Mouse (Mus musculus) CH12.LX (cell line): Measurements from ENCODE around the gene Whrn. TPM values are rescaled to one million over a fixed set of nuclear protein-coding genes. Genes with fewer than 3 reads are reported as not detected.
A peak's percentile ranks its signal among the peaks of the same experiment; 100 is the strongest.

Experiments used
- DNase-seq: peaks from one replicate; pipeline ENCODE4 v3.0.0-alpha.2; 2013; ENCODE audit errors: extremely low read depth
- H3K27ac ChIP-seq: 2 replicates; pipeline ENCODE4 v1.5.1; 2012; ENCODE audit warnings: low read depth, mild to moderate bottlenecking, control low read depth, moderate library complexity; ENCODE audit not compliant: insufficient read depth
- H3K27me3 ChIP-seq: replicated peaks from 2 replicates; pipeline ENCODE3; 2012; ENCODE audit warnings: inconsistent platforms
- H3K36me3 ChIP-seq, 2 experiments: replicated peaks in 1 of 2; 2 replicates each; pipeline versions ENCODE3 to v1.6.1; 2012; ENCODE audit warnings: inconsistent platforms in 1 of 2, low read length in 1 of 2, mild to moderate bottlenecking in 1 of 2, mixed read lengths in 1 of 2, moderate library complexity in 1 of 2; ENCODE audit not compliant: control insufficient read depth in 1 of 2, insufficient read depth in 1 of 2
- H3K4me1 ChIP-seq, 2 experiments: 2 replicates each; pipeline ENCODE4 v1.6.1; 2012; ENCODE audit warnings: inconsistent platforms in 1 of 2, moderate library complexity in 1 of 2; ENCODE audit not compliant: insufficient read depth in 2 of 2, control insufficient read depth in 1 of 2
- H3K4me2 ChIP-seq: 2 replicates; pipeline ENCODE4 v1.6.1; 2012; ENCODE audit warnings: low read depth, mild to moderate bottlenecking, control low read depth; ENCODE audit not compliant: poor library complexity, insufficient read depth, severe bottlenecking
- H3K4me3 ChIP-seq, 3 experiments: fragments of 150-350 bp in 1 of 3; sonication (generic) in 1 of 3; replicated peaks in 1 of 3; 2 replicates each; pipeline versions ENCODE3 to v1.5.1; 2011 to 2012; ENCODE audit warnings: low read depth in 2 of 3, low read length in 2 of 3, mild to moderate bottlenecking in 2 of 3, moderate library complexity in 2 of 3, control low read depth in 1 of 3, improper control_type of control experiment in 1 of 3, inconsistent platforms in 1 of 3, mixed read lengths in 1 of 3; ENCODE audit not compliant: poor library complexity in 1 of 3
- H3K79me2 ChIP-seq: replicated peaks from 2 replicates; pipeline ENCODE4 v1.6.1; 2012; ENCODE audit warnings: mild to moderate bottlenecking, moderate library complexity; ENCODE audit not compliant: control insufficient read depth, poor library complexity, insufficient read depth, severe bottlenecking; ENCODE audit errors: extremely low read depth
- H3K9ac ChIP-seq: 2 replicates; pipeline ENCODE4 v1.6.1; 2012; ENCODE audit warnings: low read depth, mild to moderate bottlenecking, control low read depth, moderate library complexity; ENCODE audit not compliant: insufficient read depth
- H3K9me3 ChIP-seq: replicated peaks from 2 replicates; pipeline ENCODE3; 2012; ENCODE audit warnings: low read length, inconsistent platforms, mixed read lengths
- CHD1 ChIP-seq: IDR thresholded peaks from 2 replicates; pipeline ENCODE4 v1.6.1; 2012; ENCODE audit warnings: low read depth, low read length, improper control_type of control experiment, inconsistent platforms
- CTCF ChIP-seq, 2 experiments: IDR thresholded peaks in 1 of 2; conservative IDR thresholded peaks in 1 of 2; 2 replicates each; pipeline ENCODE4 v1.5.1; 2011 to 2012; ENCODE audit warnings: low read depth in 2 of 2, low read length in 2 of 2, improper control_type of control experiment in 1 of 2, inconsistent platforms in 1 of 2, mild to moderate bottlenecking in 1 of 2, moderate library complexity in 1 of 2
- ELF1 ChIP-seq: IDR thresholded peaks from 2 replicates; pipeline ENCODE4 v1.6.1; 2014; ENCODE audit warnings: low read depth, mild to moderate bottlenecking, inconsistent platforms, low read length, improper control_type of control experiment
- ETS1 ChIP-seq: conservative IDR thresholded peaks from 2 replicates; pipeline ENCODE4 v1.6.1; 2012; ENCODE audit warnings: low read depth, mild to moderate bottlenecking, inconsistent platforms, low read length, improper control_type of control experiment, moderate library complexity
- IRF4 ChIP-seq: IDR thresholded peaks from 2 replicates; pipeline ENCODE4 v1.6.1; 2014; ENCODE audit warnings: low read depth, mild to moderate bottlenecking, inconsistent platforms, low read length, improper control_type of control experiment
- JUN ChIP-seq: IDR thresholded peaks from 2 replicates; pipeline ENCODE4 v1.6.1; 2011; ENCODE audit warnings: low read depth, mild to moderate bottlenecking, low read length, improper control_type of control experiment, moderate library complexity; ENCODE audit not compliant: insufficient read depth
- MAFK ChIP-seq: IDR thresholded peaks from 2 replicates; pipeline ENCODE4 v1.6.1; 2011; ENCODE audit warnings: low read length, improper control_type of control experiment; ENCODE audit not compliant: insufficient replicate concordance
- MAZ ChIP-seq: IDR thresholded peaks from 2 replicates; pipeline ENCODE4 v1.6.1; 2012; ENCODE audit warnings: low read depth, mild to moderate bottlenecking, inconsistent platforms, low read length, improper control_type of control experiment, moderate library complexity
- MEF2A ChIP-seq: IDR thresholded peaks from 2 replicates; pipeline ENCODE4 v1.6.1; 2014; ENCODE audit warnings: low read depth, mild to moderate bottlenecking, inconsistent platforms, low read length, improper control_type of control experiment, borderline replicate concordance
- MXI1 ChIP-seq: IDR thresholded peaks from 2 replicates; pipeline ENCODE4 v1.6.1; 2011; ENCODE audit warnings: mild to moderate bottlenecking, low read depth, low read length, improper control_type of control experiment
- MYC ChIP-seq: IDR thresholded peaks from 2 replicates; pipeline ENCODE4 v1.6.1; 2011; ENCODE audit warnings: low read depth, mild to moderate bottlenecking, improper control_type of control experiment, low read length
- NELFE ChIP-seq: IDR thresholded peaks from 2 replicates; pipeline ENCODE4 v1.6.1; 2011; ENCODE audit warnings: low read depth, low read length, improper control_type of control experiment
- NRF1 ChIP-seq: IDR thresholded peaks from 2 replicates; pipeline ENCODE4 v1.6.1; 2014; ENCODE audit warnings: low read depth, mild to moderate bottlenecking, inconsistent platforms, low read length, improper control_type of control experiment, moderate library complexity
- RAD21 ChIP-seq: IDR thresholded peaks from 2 replicates; pipeline ENCODE4 v1.6.1; 2011; ENCODE audit warnings: low read depth, mild to moderate bottlenecking, low read length, improper control_type of control experiment, moderate library complexity
- RCOR1 ChIP-seq: conservative IDR thresholded peaks from 2 replicates; pipeline ENCODE4 v1.6.1; 2012; ENCODE audit warnings: low read depth, mild to moderate bottlenecking, inconsistent platforms, low read length, improper control_type of control experiment
- TBP ChIP-seq: conservative IDR thresholded peaks from 2 replicates; pipeline ENCODE4 v1.6.1; 2011; ENCODE audit warnings: low read depth, low read length, improper control_type of control experiment
- TCF12 ChIP-seq: IDR thresholded peaks from 2 replicates; pipeline ENCODE4 v1.6.1; 2014; ENCODE audit warnings: low read depth, mild to moderate bottlenecking, inconsistent platforms, low read length, improper control_type of control experiment
- USF1 ChIP-seq: IDR thresholded peaks from 2 replicates; pipeline ENCODE4 v1.6.1; 2014; ENCODE audit warnings: low read depth, mild to moderate bottlenecking, inconsistent platforms, low read length, improper control_type of control experiment
- ZC3H11A ChIP-seq: IDR thresholded peaks from 2 replicates; pipeline ENCODE4 v1.6.1; 2012; ENCODE audit warnings: low read depth, mild to moderate bottlenecking, inconsistent platforms, low read length, improper control_type of control experiment
- dilution Hi-C: fragments of 300-500 bp; cut with MboI; formaldehyde crosslinking; loops from 2 replicates; pipeline ENCODE4 v1.14.3; 2020; ENCODE audit warnings: low sequenced_read_pairs; ENCODE audit not compliant: extremely low pct_unique_long_range_greater_than_20kb, extremely low pct_ligation_motif_present
- in situ Hi-C: fragments of 300-500 bp; cut with MboI; formaldehyde crosslinking; loops from 3 replicates; pipeline ENCODE4 v1.14.3; 2019; ENCODE audit warnings: low sequenced_read_pairs, low pct_ligation_motif_present, low pct_unique_long_range_greater_than_20kb, mixed read lengths
- polyA plus RNA-seq: library from polyadenylated mRNA; unstranded; fragments of >175 nt; gene quantifications from 2 replicates; pipeline ENCODE4 v1.2.1, GENCODE M21; 2012; ENCODE audit warnings: low read depth; ENCODE audit not compliant: insufficient read length
- total RNA-seq, 2 experiments: library from RNA; depleted of rRNA; stranded (reverse); fragments of 300-350 nt in 1 of 2; fragments of >200 nt in 1 of 2; gene quantifications; 2 replicates each; pipeline ENCODE4 v1.2.3; 2012 to 2014

Gene Whrn
- total and polyA plus RNA-seq, 3 experiments: 0.99 to 9.4 (median 4.5) TPM

GRCm38 (mm10) chr4:63385253-63385652 is 110.5 kb downstream of the Whrn start (continued):
- TF ChIP-seq RAD21 (no peak; the same call in none of the 2 replicates), CHD1 (peak; percentile 23; the same call in 1 of the 2 replicates), CTCF (conservative IDR thresholded peaks at IDR 0.05 in 1 of 2, IDR thresholded peaks at IDR 0.05 in 1 of 2; ENCODE audit: low read depth in 2 of 2, low read length in 2 of 2) (no peak), NRF1 (peak; percentile 38; the same call in 1 of the 2 replicates)

GRCm38 (mm10) chr4:63384262-63384661 is 111.5 kb downstream of the Whrn start:
- peaks cover 78 to 92% of the 10 kb centered on the region in 2 experiments for H3K36me3 ChIP-seq
- H3K27ac ChIP-seq: no peak overlapping the region
- DNase-seq: no peak
- peaks cover 30 to 56% of the 10 kb centered on the region in 2 experiments for H3K4me1 ChIP-seq
- H3K4me3 ChIP-seq: no peak overlapping the region
- H3K27me3 ChIP-seq: no peaks in the 10 kb centered on the region
- no peaks in the 10 kb centered on the region for H3K9me3 ChIP-seq
- no peak overlapping the region for H3K9ac ChIP-seq
- H3K4me2 ChIP-seq: no peak overlapping the region
- in situ Hi-C loops: no loop called here
- peaks cover 19% of the 10 kb centered on the region for H3K79me2 ChIP-seq
- dilution Hi-C loops: no loop called here
- TF ChIP-seq MXI1 (no peak), RCOR1 (no peak), JUN (no peak)

DNA sequence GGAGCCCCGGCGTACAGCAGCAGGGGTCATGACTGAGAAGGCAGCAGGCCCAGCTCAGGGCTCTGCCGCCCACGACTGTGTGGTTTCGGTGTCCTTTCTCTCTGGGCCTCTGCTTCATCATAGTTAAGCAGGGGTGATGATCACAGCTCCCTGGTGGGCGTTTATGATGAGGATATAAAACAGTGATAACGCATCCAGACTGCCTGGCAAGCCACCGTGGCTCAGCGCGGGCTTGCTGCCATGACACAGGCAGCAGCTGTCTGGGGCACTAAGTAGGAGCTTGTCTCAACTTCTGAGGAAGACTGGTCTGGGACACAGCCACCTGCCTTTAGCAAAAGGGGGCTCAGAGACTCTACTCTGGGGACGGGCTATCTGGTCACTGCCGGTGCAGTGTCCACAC is 112.3 kb downstream of the Whrn start:
- in situ Hi-C loops (no loop called here), dilution Hi-C loops (no loop called here)
- Histone ChIP-seq H3K4me3 (no peak overlapping the region), H3K4me1 (peaks cover 25 to 48% of the 10 kb centered on the region in 2 experiments), H3K27ac (no peak overlapping the region), H3K36me3 (peaks cover 82 to 96% of the 10 kb centered on the region in 2 experiments), H3K9ac (no peak overlapping the region), H3K4me2 (no peak overlapping the region), H3K9me3 (no peaks in the 10 kb centered on the region), H3K79me2 (peaks cover 19% of the 10 kb centered on the region), H3K27me3 (no peaks in the 10 kb centered on the region)
- TF ChIP-seq JUN: no peak
- no peak for TF ChIP-seq ELF1
- TF ChIP-seq MAZ: no peak
- TF ChIP-seq MYC: no peak
- no peak for TF ChIP-seq TCF12
- no peak for TF ChIP-seq IRF4
- no peak for TF ChIP-seq ZC3H11A
- no peak for TF ChIP-seq MXI1
- no peak for TF ChIP-seq TBP
- no peak for TF ChIP-seq NELFE
- no peak for TF ChIP-seq ETS1
- TF ChIP-seq MEF2A: no peak
- TF ChIP-seq USF1: no peak
- no peak for TF ChIP-seq MAFK
- DNase-seq: no peak
